Mouse (Mus musculus) midbrain, embryonic 14.5 days (tissue): ENCODE results near the gene Fgf6. TPM values are rescaled to one million over a fixed set of nuclear protein-coding genes. Genes with fewer than 3 reads are reported as not detected.

Experiments
- ATAC-seq: fragments of 200-750 bp; cut with Nextera tagmentation; 2 replicates; pipeline ENCODE4 v1.8.0; 2017; ENCODE audit warnings: moderate number of reproducible peaks, moderate library complexity; ENCODE audit not compliant: low FRiP score, low TSS enrichment
- DNase-seq: peaks from one replicate; pipeline ENCODE4 v3.0.0-alpha.2; 2015
- H3K27ac ChIP-seq: fragments of 300-500 bp; sonication (generic); replicated peaks from 2 replicates; pipeline ENCODE4 v1.5.1; 2014; ENCODE audit warnings: mild to moderate bottlenecking, low read depth, low read length, moderate library complexity
- H3K27me3 ChIP-seq: fragments of 300-500 bp; sonication (generic); 2 replicates; pipeline ENCODE4 v1.6.1; 2014; ENCODE audit warnings: low read length, control low read depth, mixed read lengths; ENCODE audit not compliant: control insufficient read depth, insufficient read depth
- H3K36me3 ChIP-seq: fragments of 300-500 bp; sonication (generic); 2 replicates; pipeline ENCODE4 v1.6.1; 2014; ENCODE audit warnings: low read length, control low read depth; ENCODE audit not compliant: control insufficient read depth, insufficient read depth
- H3K4me1 ChIP-seq: fragments of 300-500 bp; sonication (generic); 2 replicates; pipeline ENCODE4 v1.6.1; 2014; ENCODE audit warnings: mild to moderate bottlenecking, antibody characterized with exemption, low read length, control low read depth; ENCODE audit not compliant: control insufficient read depth, insufficient read depth
- H3K4me2 ChIP-seq: fragments of 300-500 bp; sonication (generic); 2 replicates; pipeline ENCODE4 v1.6.1; 2014; ENCODE audit warnings: mild to moderate bottlenecking, low read length, moderate library complexity
- H3K4me3 ChIP-seq: fragments of 300-500 bp; sonication (generic); replicated peaks from 2 replicates; pipeline ENCODE4 v1.5.1; 2014; ENCODE audit warnings: low read depth, low read length
- H3K9ac ChIP-seq: fragments of 300-500 bp; sonication (generic); replicated peaks from 2 replicates; pipeline ENCODE4 v1.6.1; 2014; ENCODE audit warnings: mild to moderate bottlenecking, low read length, moderate library complexity
- H3K9me3 ChIP-seq: fragments of 300-500 bp; sonication (generic); 2 replicates; pipeline ENCODE4 v1.6.1; 2016; ENCODE audit warnings: low read length, control low read depth, mixed read lengths; ENCODE audit not compliant: control insufficient read depth
- WGBS: fragments of 180-500 bp; shearing (Covaris S2); extraction: QIAGEN DNeasy Blood & Tissue Kit; methylation state at CpG from one replicate; pipeline ENCODE4 v1.1.7; 2014; 5-methylcytosine and 5-hydroxymethylcytosine counted together
- polyA plus RNA-seq: library from polyadenylated mRNA; unstranded; fragments of >200 nt; fragmentation: Nextera tagmentation; extraction: Ambion mirVana; gene quantifications from 2 replicates; pipeline ENCODE4 v1.2.1, GENCODE M21; 2014

The Fgf6 gene
- polyA plus RNA-seq, result not detected in 2 replicates

DNA sequence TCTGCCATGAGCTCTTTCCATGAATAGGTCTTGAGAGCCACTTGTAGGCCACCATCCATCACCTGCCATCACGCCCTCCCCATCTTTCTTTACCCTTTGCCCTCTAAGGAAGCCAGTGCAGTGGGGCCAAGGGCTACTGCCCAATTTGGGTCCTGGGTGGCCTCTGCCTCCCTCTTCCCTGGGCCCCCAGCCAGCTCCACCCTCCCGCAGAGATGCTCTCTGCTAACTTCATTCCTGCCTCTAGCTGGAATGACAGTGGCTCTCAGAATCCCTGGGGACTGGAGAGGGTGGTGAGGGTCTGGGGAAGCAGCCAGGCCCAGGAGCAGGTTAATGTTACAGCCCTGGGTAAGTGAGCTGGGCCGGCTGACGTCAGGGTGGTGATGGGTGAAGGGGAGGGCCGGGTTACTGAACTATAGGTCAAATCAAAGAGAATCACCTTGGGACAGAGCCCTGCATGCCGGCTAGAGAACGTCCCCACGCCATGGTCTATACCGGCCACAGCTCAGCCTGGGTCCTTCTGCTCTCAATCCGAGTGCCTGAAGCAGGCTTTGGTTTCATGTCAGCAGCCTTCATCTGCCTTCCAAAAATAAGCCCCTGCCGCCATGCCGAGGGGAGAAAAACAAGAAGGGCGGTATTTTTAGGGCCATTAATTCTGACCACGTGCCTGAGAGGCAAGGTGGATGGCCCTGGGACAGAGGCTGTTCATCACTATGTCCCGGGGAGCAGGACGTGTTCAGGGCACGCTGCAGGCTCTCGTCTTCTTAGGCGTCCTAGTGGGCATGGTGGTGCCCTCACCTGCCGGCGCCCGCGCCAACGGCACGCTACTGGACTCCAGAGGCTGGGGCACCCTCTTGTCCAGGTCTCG lies at the start of gene Fgf6:
Gene Fgf6 (plus strand): TSS at position 681 of the 865 bp plus-strand sequence.
- ATAC-seq, result no peak

GRCm38 (mm10) chr6:126966241-126967026 lies 49.0 kb upstream of the Fgf6 start:
- no peak overlapping the region for H3K27ac ChIP-seq
- no peaks in the 10 kb centered on the region for H3K9me3 ChIP-seq
- no peaks in the 10 kb centered on the region for H3K27me3 ChIP-seq
- H3K36me3 ChIP-seq, result peaks cover 45% of the 10 kb centered on the region
- H3K4me2 ChIP-seq, result no peak overlapping the region
- H3K9ac ChIP-seq, result no peak overlapping the region
- H3K4me3 ChIP-seq, result no peak overlapping the region
- DNase-seq, result no peak
- no peaks in the 10 kb centered on the region for H3K4me1 ChIP-seq
- WGBS, result 91% methylated on average over 14 of the region's 14 CpGs
- ATAC-seq, result no peak

More for the DNA sequence above, at the start of gene Fgf6:
- 82% methylated on average over 26 of the region's 26 CpGs for WGBS
- H3K36me3 ChIP-seq, result no peaks in the 10 kb centered on the region
- H3K4me3 ChIP-seq, result no peak within 1 kb of the TSS
- 0 out of 2 replicates have a peak, but pooled peaks cover 8% of the 10 kb centered on the region for H3K4me1 ChIP-seq
- no peak for DNase-seq
- H3K9ac ChIP-seq, result no peak within 1 kb of the TSS
- H3K9me3 ChIP-seq, result no peaks in the 10 kb centered on the region
- no peaks in the 10 kb centered on the region for H3K27me3 ChIP-seq
- H3K4me2 ChIP-seq, result no peak within 1 kb of the TSS
- H3K27ac ChIP-seq, result no peak within 1 kb of the TSS

- DNase-seq (no peak), ATAC-seq (no peak)
- Histone ChIP-seq H3K27me3 (no peaks in the 10 kb centered on the region), H3K36me3 (peaks cover 12% of the 10 kb centered on the region; the same call in 1 of the 2 replicates), H3K4me3 (no peak overlapping the region), H3K27ac (no peak overlapping the region), H3K9me3 (no peaks in the 10 kb centered on the region), H3K9ac (no peak overlapping the region), H3K4me2 (no peak overlapping the region), H3K4me1 (no peaks in the 10 kb centered on the region)
- 71% methylated on average over 5 of the region's 5 CpGs for WGBS
These were observed 33.7 kb upstream of the Fgf6 start for GRCm38 (mm10) chr6:126981539-126982234.

GRCm38 (mm10) chr6:126993676-126994075 lies 21.7 kb upstream of the Fgf6 start:
- Histone ChIP-seq H3K4me1 (no peaks in the 10 kb centered on the region), H3K36me3 (no peaks in the 10 kb centered on the region), H3K9me3 (no peaks in the 10 kb centered on the region), H3K9ac (no peak overlapping the region), H3K4me2 (no peak overlapping the region), H3K4me3 (no peak overlapping the region), H3K27ac (no peak overlapping the region), H3K27me3 (no peaks in the 10 kb centered on the region)
- WGBS, result 66% methylated on average over 2 of the region's 2 CpGs
- no peak for ATAC-seq
- no peak for DNase-seq

DNA sequence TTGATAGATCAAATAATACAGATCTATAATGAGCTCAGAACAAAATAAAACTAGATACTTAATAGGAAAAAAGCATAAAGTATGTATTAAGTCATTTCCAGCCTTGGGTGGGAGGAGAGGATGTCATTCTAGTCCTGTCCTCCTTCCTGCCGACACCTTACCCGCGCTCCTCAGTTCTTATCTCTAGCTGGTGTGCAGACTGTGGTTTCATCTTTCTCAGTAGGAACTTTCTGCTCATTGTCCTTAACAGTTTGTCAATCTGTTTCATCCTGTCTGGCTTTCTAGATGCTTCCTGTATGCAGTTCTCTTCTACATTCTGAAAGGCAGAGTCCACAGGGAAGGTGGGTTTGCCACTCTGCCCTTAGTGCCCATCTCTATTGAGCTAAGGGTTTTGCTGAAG lies 19.9 kb upstream of the Fgf6 start:
- H3K4me1 ChIP-seq, result no peaks in the 10 kb centered on the region
- WGBS, result 94% methylated on average over 3 of the region's 3 CpGs
- H3K9me3 ChIP-seq, result no peaks in the 10 kb centered on the region
- H3K4me2 ChIP-seq, result no peak overlapping the region
- ATAC-seq (no peak), DNase-seq (no peak)
- H3K9ac ChIP-seq, result no peak overlapping the region
- H3K27me3 ChIP-seq, result no peaks in the 10 kb centered on the region
- no peaks in the 10 kb centered on the region for H3K36me3 ChIP-seq
- H3K27ac ChIP-seq, result no peak overlapping the region
- H3K4me3 ChIP-seq, result no peak overlapping the region

DNA sequence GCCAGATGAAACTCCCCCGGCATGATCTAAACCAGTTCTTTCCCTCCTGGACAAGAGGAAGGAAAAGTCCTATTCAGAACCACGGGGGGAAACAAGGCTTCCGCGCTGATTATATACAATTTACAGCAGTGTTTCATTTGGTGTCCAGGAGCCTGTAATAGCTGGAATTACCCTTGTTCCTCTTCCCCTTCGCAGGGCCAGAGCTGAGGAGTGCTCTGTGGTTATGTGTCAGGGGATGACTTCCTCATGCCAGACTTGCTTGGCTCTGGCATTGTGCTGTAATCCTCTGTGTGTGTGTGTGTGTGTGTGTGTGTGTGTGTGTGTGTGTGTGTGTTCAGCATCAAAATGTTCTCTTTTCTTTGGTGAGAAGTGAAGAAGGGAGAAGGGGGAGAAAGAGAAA lies 19.0 kb upstream of the Fgf6 start:
- H3K4me3 ChIP-seq, result no peak overlapping the region
- no peaks in the 10 kb centered on the region for H3K4me1 ChIP-seq
- no peaks in the 10 kb centered on the region for H3K27me3 ChIP-seq
- H3K9me3 ChIP-seq, result no peaks in the 10 kb centered on the region
- WGBS, result 87% methylated on average over 5 of the region's 5 CpGs
- ATAC-seq (no peak), DNase-seq (no peak)
- no peak overlapping the region for H3K4me2 ChIP-seq
- H3K27ac ChIP-seq, result no peak overlapping the region
- H3K36me3 ChIP-seq, result no peaks in the 10 kb centered on the region
- H3K9ac ChIP-seq, result no peak overlapping the region

- H3K27me3 ChIP-seq, result no peaks in the 10 kb centered on the region
- no peaks in the 10 kb centered on the region for H3K4me1 ChIP-seq
- H3K4me3 ChIP-seq, result no peak overlapping the region
- H3K27ac ChIP-seq, result no peak overlapping the region
- no peaks in the 10 kb centered on the region for H3K9me3 ChIP-seq
- DNase-seq (no peak), ATAC-seq (no peak)
- no peaks in the 10 kb centered on the region for H3K36me3 ChIP-seq
- WGBS, result 86% methylated on average over 3 of the region's 3 CpGs
- H3K9ac ChIP-seq, result no peak overlapping the region
- H3K4me2 ChIP-seq, result no peak overlapping the region
These were observed 9.7 kb upstream of the Fgf6 start for GRCm38 (mm10) chr6:127005646-127006045.

DNA sequence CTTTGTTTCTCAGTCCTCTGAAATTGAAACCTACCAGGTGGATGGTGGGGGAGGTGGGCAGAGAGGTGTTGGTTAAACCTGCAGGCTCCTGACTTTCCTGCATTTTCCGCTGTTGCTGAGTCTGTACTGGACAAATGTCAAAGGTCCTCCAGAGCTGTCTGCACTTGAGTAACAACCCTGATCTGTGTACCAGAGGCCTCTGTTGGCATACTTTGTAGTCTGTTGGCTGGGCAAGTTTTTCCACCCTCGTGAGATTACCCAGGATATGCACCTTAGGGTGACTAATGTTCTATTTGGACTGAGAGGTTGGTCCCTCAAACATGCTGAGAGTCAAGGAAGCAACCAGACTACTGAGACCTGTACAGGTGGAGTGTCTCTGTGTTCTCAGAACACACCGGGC lies 8.8 kb upstream of the Fgf6 start:
- 92% methylated on average over 3 of the region's 3 CpGs for WGBS
- no peak for ATAC-seq

More for the DNA sequence above, 8.8 kb upstream of the Fgf6 start:
- DNase-seq, result no peak
- Histone ChIP-seq H3K9me3 (no peaks in the 10 kb centered on the region), H3K36me3 (no peaks in the 10 kb centered on the region), H3K27me3 (no peaks in the 10 kb centered on the region), H3K4me1 (no peaks in the 10 kb centered on the region), H3K27ac (no peak overlapping the region), H3K9ac (no peak overlapping the region), H3K4me3 (no peak overlapping the region), H3K4me2 (no peak overlapping the region)
